Mouse (Mus musculus): ENCODE measurements at regions not wholly inside any gene's neighbourhood (a gene's known extent, or its start where the extent isn't known, plus 50 kb on each side); places are given as distances from the start of the nearest gene placed in this dataset.

GRCm38 (mm10) chr1:186345449-186345848 lies 228.3 kb upstream of the Lyplal1 start:
- no peak for TF ChIP-seq GATA1 (IDR thresholded peaks at IDR 0.05; ENCODE audit: borderline replicate concordance, low read length)
- TF ChIP-seq FLI1 (IDR thresholded peaks at IDR 0.05; ENCODE audit: low read length), result no peak

Data from megakaryocyte, embryonic 14.5 days (primary cell).